Mouse (Mus musculus) cerebellum, postnatal 14 days (tissue): ENCODE measurements at regions not wholly inside any gene's neighbourhood (a gene's known extent, or its start where the extent isn't known, plus 50 kb on each side); places are given as distances from the start of the nearest gene placed in this dataset.
A peak's percentile ranks its signal among the peaks of the same experiment; 100 is the strongest.

Experiments used
- DNase-seq, 2 experiments: peaks; one replicate each; pipeline ENCODE4 v3.0.0; 2021; ENCODE audit warnings: mixed read lengths in 2 of 2

DNA sequence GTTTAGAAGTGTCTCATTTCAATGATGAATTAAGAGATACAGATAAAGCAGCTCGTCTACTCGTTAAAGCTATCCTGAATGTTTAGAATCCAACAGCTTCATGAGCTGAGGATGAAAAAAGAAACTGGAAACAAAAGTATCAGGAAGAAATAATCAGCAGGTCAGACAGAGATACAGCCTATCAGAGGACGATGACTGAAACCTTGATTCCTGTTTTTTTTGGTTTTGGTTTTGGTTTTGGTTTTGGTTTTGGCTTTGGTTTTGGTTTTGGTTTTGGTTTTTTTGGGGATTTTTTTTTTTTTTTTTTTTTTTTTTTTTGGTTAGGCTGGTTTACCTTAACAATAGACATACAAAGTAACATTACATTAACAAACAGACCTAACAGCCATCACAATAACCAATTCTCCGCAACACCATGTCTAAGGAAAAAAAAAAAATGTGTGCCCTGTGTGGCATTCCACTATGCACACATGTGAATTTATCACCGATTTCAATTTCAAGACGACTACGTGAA lies 66.9 kb upstream of the Pdha2 start:
- no peak for DNase-seq

DNA sequence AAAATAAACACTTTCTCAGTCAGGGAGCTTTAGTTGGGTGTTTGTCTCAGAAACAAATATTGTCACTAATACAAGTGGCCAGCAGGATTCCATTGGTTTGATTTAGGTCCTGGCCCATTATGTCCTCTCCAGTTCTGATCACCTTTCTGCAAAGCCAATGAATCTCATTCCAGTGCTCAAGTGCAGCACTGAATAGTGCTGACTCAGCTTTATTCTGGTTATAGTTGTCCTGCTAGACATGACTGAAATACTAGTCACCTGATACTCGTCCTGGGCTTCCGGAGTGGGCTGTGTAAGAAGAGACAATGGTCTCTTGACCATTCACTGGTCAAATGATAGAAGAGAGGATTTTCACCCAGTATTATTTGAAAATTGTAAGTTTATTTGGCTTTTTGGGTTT lies 81.6 kb upstream of the Pdha2 start:
- no peak for DNase-seq

DNA sequence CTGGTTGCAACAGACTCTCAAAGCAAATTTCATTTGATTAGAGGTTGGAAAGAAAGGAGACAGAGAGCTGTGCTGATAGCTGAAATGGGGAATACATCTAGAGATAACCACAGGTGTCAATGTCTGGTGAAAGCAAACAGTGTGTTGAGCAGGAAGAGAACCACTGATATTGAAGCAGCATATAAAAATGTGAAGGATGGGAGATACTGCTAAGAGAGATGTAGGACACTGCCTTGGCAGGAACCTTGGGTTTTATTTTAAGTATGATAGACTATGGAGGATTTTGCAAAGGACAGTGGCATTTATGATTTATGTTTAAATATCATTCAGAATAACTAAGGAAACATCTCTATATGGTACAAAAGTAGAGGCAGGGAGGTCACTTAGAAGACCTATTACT lies 84.7 kb upstream of the Pdha2 start:
- DNase-seq = no peak

DNA sequence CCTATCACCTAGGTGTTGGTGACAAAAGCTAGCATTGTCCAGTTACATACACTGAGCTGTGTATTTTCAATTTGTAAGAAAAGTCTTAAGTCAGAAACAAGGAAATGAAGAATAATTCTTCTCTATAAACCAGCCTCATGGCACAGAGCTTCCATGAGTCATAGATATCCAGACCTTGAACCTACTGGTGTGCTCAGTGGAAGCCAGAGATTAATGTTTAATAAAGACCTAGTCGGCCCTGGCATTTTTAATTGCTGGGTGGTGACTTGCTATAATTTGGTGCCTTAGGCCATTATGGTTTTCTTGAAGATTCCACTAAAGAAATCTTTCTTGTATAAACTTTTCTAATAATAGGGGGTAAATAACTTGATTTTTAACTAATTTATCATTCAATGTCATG lies 87.6 kb upstream of the Pdha2 start:
- DNase-seq = no peak

DNA sequence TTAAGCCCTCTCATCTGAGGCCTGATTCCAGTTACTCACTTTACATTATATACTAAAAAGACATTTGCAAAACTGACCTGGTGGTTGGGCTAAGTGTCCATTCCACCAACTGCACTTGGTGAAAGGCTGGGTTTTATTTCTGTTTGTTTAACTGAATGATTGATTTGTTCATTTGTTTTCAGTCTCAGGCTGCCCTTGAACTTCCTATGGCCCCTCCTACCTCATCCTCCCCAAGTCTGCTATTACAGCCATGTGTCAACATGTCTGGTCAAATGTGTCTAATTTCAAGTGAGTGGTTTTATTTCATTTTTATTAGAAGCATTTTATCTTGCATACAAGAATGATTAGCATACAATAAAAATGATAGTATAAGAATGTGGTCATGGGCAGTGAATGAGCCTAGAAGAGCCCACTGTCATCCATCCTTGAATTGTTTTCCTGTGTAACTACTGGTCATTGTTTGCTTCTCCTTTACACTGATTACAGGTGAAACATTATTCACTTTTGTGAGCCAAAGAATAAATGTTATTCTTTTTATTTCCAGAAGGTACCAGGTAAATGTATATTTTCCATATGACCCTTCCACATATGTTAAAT lies 121.5 kb upstream of the Pdha2 start:
- DNase-seq = no peak

DNA sequence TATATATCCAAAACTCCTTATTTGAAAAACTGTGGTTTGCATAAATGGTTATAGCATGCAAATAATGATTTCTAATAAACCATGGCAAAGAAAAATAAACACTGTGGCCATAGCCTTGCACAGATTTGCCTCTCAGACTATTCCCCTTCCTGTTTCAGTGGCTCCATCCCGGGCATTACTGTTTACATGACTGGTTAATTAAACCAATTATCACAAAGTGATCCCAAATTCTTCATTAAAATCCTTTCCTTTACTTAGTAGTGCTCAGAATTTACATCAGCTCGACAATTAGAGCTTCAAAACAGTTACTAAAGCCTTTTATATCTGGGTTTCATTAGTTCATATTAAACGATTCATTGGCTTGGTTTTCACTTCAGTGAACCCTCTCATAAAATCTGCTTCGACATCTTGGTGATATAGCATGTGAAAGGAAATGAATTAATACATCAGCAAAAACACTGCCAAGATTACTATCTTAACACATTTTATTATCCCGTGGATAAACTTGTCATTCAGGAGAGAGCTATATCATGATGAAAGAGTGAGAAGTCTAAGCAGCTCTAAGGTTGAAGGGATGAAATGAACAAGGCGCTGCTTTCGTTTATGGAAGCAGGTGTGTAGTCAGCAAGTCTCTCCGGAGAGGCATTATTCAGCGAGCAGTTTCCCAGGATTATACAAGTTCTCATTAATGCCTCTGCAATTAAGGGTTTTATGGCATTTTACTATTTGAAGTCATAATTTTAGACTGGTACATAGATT lies 126.2 kb upstream of the Pdha2 start:
- peak; percentile 13 to 34 for DNase-seq

DNA sequence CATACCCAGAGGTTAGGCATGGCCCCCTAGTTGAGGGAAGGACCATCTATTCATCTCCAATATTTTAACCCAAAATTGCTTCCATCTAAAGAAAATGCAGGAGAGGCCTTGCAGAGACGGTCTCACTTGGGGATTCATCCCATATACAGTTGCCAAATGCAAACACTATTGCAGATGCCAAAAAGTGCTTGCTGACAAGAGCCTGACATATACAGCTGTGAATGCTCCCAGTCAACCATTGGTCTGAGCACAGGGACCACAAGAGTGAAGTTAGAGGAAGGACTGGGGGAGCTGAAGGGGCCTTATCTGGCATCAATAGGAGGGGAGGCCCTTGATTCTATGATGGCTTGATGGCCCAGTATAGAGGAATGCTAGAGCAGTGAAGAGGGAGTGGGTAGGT lies 111.1 kb upstream of the Unc5c start:
- no peak for DNase-seq

DNA sequence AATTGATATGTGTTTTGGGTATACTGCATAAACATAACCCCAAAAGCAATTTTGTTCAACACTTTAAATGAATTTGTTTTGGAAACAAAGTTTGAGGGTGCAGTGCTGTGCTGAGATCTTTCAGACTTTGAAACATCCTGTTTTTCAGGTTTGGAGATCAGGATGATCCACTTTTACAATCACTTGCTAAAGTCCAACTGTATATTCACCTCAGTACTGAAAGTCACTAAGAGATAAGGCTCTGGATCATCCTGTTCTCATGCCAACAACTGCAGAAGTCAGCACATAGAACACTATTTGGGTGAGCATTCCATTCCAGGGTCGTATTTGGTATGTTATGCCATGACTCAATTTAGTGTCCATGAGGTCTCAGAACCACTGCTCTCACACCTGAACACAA lies 72.0 kb upstream of the Unc5c start:
- DNase-seq = no peak

DNA sequence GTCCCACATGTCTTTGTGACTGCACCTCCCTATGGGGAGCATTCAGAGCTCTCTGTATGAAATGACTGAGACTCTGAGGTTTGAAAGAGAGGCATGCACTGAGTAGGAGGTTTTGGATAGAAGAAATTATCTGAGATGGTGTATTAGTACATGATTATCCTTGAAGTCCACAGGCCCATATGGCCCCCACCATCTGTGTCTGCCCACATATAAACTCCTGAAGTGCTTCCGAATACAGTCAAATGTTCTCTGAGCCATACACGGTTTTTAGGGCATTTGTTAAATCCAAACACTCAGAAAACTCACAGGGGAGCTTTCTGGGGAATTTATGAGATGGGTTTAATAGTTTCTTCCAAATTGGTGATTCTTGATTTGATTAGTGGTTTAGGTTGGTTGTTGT lies 66.8 kb upstream of the Unc5c start:
- DNase-seq = no peak
